Mouse (Mus musculus) C2C12 (cell line): ENCODE results near the gene 1700037C18Rik.

Experiments
- CTCF ChIP-seq: IDR thresholded peaks from one replicate; pipeline ENCODE4 v1.5.1; 2011; ENCODE audit not compliant: control insufficient read depth, insufficient read depth, insufficient read length
- FOSL1 ChIP-seq: IDR thresholded peaks from one replicate; pipeline ENCODE4 v1.8.0; 2011; ENCODE audit warnings: mild to moderate bottlenecking, low read length; ENCODE audit not compliant: poor library complexity, insufficient read depth, severe bottlenecking
- MAX ChIP-seq: IDR thresholded peaks from one replicate; pipeline ENCODE4 v1.6.1; 2011; ENCODE audit warnings: mild to moderate bottlenecking, control low read depth
- MYOD1 ChIP-seq: IDR thresholded peaks from one replicate; pipeline ENCODE4 v1.6.1; 2011; ENCODE audit warnings: low read depth; ENCODE audit not compliant: control insufficient read depth, insufficient read length

DNA sequence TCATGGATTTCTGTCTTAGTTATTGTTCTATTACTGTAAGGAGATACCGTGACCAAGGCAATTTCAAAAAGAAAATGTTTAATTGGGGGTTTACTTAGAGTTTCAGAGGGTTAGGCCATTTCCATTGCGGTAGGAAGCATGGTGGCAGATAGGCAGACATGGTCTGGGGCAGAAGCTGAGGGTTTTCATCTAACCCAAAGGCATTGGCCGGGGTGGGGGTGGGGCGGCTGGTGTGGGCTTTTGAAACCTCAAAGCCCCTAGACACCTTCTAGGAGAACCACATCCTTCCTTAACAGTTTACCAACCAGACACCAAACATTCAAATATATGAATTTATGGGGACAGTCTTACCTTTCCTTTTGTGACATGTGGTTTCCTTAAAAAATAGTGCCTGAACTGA is 49.2 kb downstream of the 1700037C18Rik start:
- no peak for TF ChIP-seq FOSL1
- no peak for TF ChIP-seq CTCF
- no peak for TF ChIP-seq MYOD1
- TF ChIP-seq MAX, result no peak
